Mouse (Mus musculus) lung, postnatal 0 days (tissue): Measurements from ENCODE around the gene Arl6. TPM values are rescaled to one million over a fixed set of nuclear protein-coding genes. Genes with fewer than 3 reads are reported as not detected.
A peak's percentile ranks its signal among the peaks of the same experiment; 100 is the strongest.

Experiments
- ATAC-seq: fragments of 200-750 bp; cut with Nextera tagmentation; 2 replicates; pipeline ENCODE4 v1.8.0; 2017; ENCODE audit warnings: moderate library complexity
- DNase-seq: peaks from one replicate; pipeline ENCODE4 v3.0.0-alpha.2; 2016; ENCODE audit warnings: low spot score
- H3K27ac ChIP-seq: fragments of 300-500 bp; sonication (generic); 2 replicates; pipeline ENCODE4 v1.5.1; 2014; ENCODE audit warnings: antibody characterized with exemption, mild to moderate bottlenecking, low read length, mixed read lengths
- H3K27me3 ChIP-seq: fragments of 300-500 bp; sonication (generic); replicated peaks from 2 replicates; pipeline ENCODE4 v1.6.1; 2014; ENCODE audit warnings: low read length, mixed read lengths; ENCODE audit not compliant: insufficient read depth
- H3K36me3 ChIP-seq: fragments of 300-500 bp; sonication (generic); 2 replicates; pipeline ENCODE4 v1.6.1; 2014; ENCODE audit warnings: low read length, mixed read lengths; ENCODE audit not compliant: insufficient read depth
- H3K4me1 ChIP-seq: fragments of 300-500 bp; sonication (generic); 2 replicates; pipeline ENCODE4 v1.6.1; 2014; ENCODE audit warnings: antibody characterized with exemption, low read depth, low read length, mixed read lengths; ENCODE audit not compliant: insufficient read depth
- H3K4me2 ChIP-seq: fragments of 300-500 bp; sonication (generic); replicated peaks from 2 replicates; pipeline ENCODE4 v1.6.1; 2014; ENCODE audit warnings: low read depth, mild to moderate bottlenecking, low read length, moderate library complexity, mixed read lengths
- H3K4me3 ChIP-seq: fragments of 300-500 bp; sonication (generic); 2 replicates; pipeline ENCODE4 v1.5.1; 2014; ENCODE audit warnings: low read depth, low read length
- H3K9ac ChIP-seq: fragments of 300-500 bp; sonication (generic); replicated peaks from 2 replicates; pipeline ENCODE4 v1.6.1; 2014; ENCODE audit warnings: low read depth, mild to moderate bottlenecking
- H3K9me3 ChIP-seq: fragments of 300-500 bp; sonication (generic); 2 replicates; pipeline ENCODE4 v1.6.1; 2016; ENCODE audit warnings: low read length, mixed read lengths
- CTCF ChIP-seq: IDR thresholded peaks from 2 replicates; pipeline ENCODE4 v1.5.1; 2016; ENCODE audit warnings: antibody characterized with exemption, mild to moderate bottlenecking
- EP300 ChIP-seq: IDR thresholded peaks from 2 replicates; pipeline ENCODE4 v1.6.1; 2016; ENCODE audit warnings: antibody characterized with exemption, mild to moderate bottlenecking, control low read depth
- WGBS: fragments of 180-500 bp; shearing (Covaris S2); extraction: QIAGEN DNeasy Blood & Tissue Kit; methylation state at CpG from one replicate; pipeline ENCODE4 v1.1.7; 2014; 5-methylcytosine and 5-hydroxymethylcytosine counted together
- polyA plus RNA-seq: library from polyadenylated mRNA; unstranded; fragments of >200 nt; fragmentation: Nextera tagmentation; extraction: Ambion mirVana; gene quantifications from 2 replicates; pipeline ENCODE4 v1.2.1, GENCODE M21; 2015

The Arl6 gene
- polyA plus RNA-seq, 1 experiment from 2014 or later = 21.7 TPM

GRCm38 (mm10) chr16:59594714-59595113 is 44.5 kb downstream of the Arl6 start:
- 54% methylated on average over 3 of the region's 3 CpGs for WGBS
- H3K4me1 ChIP-seq = peaks cover 14% of the 10 kb centered on the region; the same call in 1 of the 2 replicates
- H3K27ac ChIP-seq = no peak overlapping the region
- no peak overlapping the region for H3K4me3 ChIP-seq
- no peaks in the 10 kb centered on the region for H3K27me3 ChIP-seq
- TF ChIP-seq CTCF (no peak), EP300 (no peak)
- ATAC-seq = no peak
- DNase-seq = no peak
- H3K9ac ChIP-seq = no peak overlapping the region
- H3K9me3 ChIP-seq = no peaks in the 10 kb centered on the region
- H3K4me2 ChIP-seq = no peak overlapping the region
- H3K36me3 ChIP-seq = no peaks in the 10 kb centered on the region

DNA sequence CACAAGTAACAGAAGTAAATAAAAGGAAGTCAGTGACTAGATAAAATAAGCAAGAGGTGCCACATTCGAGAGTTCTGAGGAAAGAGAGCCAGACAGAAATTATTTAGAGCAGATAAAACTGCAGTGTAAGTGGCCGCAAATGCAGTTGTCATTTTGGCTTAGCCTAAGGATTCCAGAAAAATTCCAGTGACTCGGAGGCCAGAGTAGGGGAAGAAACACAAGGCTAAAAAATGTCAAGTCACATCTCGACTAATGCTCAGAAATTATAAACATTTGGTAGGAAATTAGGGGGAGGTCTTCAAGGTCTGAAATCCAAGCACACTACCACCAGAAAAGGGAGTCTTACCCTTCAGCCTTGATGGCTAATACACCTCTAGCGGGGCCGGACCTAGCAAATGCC is 48.4 kb downstream of the Arl6 start:
- no peaks in the 10 kb centered on the region for H3K9me3 ChIP-seq
- no peak for DNase-seq
- peaks cover 10% of the 10 kb centered on the region; the same call in 1 of the 2 replicates for H3K4me1 ChIP-seq
- H3K27ac ChIP-seq = no peak overlapping the region
- H3K27me3 ChIP-seq = no peaks in the 10 kb centered on the region
- H3K36me3 ChIP-seq = no peaks in the 10 kb centered on the region
- H3K4me3 ChIP-seq = no peak overlapping the region
- H3K4me2 ChIP-seq = no peak overlapping the region
- TF ChIP-seq CTCF (no peak), EP300 (no peak)
- 42% methylated on average over 6 of the region's 6 CpGs for whole genome bisulfite sequencing
- no peak for ATAC-seq
- H3K9ac ChIP-seq = no peak overlapping the region

DNA sequence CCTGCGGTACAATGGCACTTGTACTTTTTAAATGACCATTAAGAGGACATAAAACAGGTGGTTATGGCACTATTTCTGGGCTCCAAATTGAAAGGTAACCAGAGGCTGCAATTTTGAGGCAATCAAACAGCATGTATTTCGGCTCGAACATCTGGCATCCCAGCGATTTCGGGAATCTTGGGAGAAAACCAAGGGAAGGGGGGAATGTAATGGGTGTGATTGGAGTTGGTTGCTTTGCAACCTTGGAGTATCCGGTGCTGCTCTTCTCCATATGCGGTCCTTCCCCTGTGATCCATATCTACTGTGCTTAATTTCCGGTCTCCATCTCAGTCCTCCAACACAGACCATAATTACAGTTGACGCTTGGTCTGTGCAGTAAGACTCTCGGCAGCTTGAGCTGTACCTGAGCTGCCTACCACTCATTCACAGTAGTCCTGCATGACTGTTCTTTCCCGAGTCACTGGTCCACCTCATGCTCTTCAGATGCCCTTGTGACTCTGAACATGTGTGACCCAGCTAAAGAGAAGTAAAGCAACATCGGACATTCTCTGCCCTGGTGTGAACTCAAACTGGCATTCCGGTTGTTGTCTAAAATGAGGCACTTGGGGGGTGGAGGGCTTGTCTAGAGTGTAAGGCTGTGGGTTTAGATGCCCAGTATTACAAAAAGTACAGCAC is 50.7 kb downstream of the Arl6 start:
- no peak for DNase-seq
- no peak overlapping the region for H3K4me2 ChIP-seq
- no peak overlapping the region for H3K4me3 ChIP-seq
- no peak for ATAC-seq
- H3K27me3 ChIP-seq = no peaks in the 10 kb centered on the region
- no peak overlapping the region for H3K27ac ChIP-seq
- WGBS = 91% methylated on average over 13 of the region's 13 CpGs
- no peak for TF ChIP-seq EP300
- TF ChIP-seq CTCF = no peak
- H3K4me1 ChIP-seq = peaks cover 6% of the 10 kb centered on the region; the same call in 1 of the 2 replicates
- H3K9me3 ChIP-seq = no peaks in the 10 kb centered on the region
- no peak overlapping the region for H3K9ac ChIP-seq
- no peaks in the 10 kb centered on the region for H3K36me3 ChIP-seq

GRCm38 (mm10) chr16:59587816-59588215 is 51.4 kb downstream of the Arl6 start:
- Histone ChIP-seq H3K27ac (no peak overlapping the region), H3K27me3 (no peaks in the 10 kb centered on the region), H3K4me3 (no peak overlapping the region), H3K4me2 (no peak overlapping the region), H3K9ac (no peak overlapping the region), H3K9me3 (no peaks in the 10 kb centered on the region), H3K4me1 (peaks cover 6% of the 10 kb centered on the region; the same call in 1 of the 2 replicates), H3K36me3 (no peaks in the 10 kb centered on the region)
- 49% methylated on average over 10 of the region's 10 CpGs for WGBS
- ATAC-seq (peak; percentile 51), DNase-seq (no peak)
- TF ChIP-seq CTCF (no peak), EP300 (0 out of 2 replicates have a peak, but pooled peaks have one; percentile 14)

GRCm38 (mm10) chr16:59586911-59587310 is 52.3 kb downstream of the Arl6 start:
- Histone ChIP-seq H3K27me3 (no peaks in the 10 kb centered on the region), H3K4me2 (no peak overlapping the region), H3K4me1 (peaks cover 6% of the 10 kb centered on the region; the same call in 1 of the 2 replicates), H3K9me3 (no peaks in the 10 kb centered on the region), H3K4me3 (no peak overlapping the region), H3K27ac (no peak overlapping the region), H3K9ac (no peak overlapping the region), H3K36me3 (no peaks in the 10 kb centered on the region)
- DNase-seq (no peak), ATAC-seq (no peak)
- WGBS = 85% methylated on average over 8 of the region's 8 CpGs
- no peak for TF ChIP-seq EP300
- no peak for TF ChIP-seq CTCF

DNA sequence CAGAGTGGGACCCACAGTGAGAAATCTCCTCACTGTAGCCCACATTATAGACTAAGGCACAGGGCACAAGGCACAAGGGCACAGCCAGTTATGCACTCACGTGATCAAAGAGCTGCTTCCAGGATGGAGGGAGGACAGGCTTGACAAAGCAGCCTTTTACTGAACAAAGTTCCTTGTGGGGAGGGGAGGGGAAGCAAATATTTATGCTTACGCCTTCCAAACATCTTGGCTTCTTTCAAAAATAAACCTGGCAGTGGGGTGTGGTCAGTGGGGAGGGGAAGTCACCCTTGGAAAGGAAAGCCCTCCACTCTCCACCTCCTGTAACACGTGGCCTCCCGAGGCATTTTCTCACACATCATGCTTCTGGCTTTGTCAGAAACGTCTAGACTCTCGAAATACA is 52.9 kb downstream of the Arl6 start:
- TF ChIP-seq CTCF = no peak
- TF ChIP-seq EP300 = peak; percentile 60
- Histone ChIP-seq H3K27ac (no peak overlapping the region), H3K27me3 (no peaks in the 10 kb centered on the region), H3K4me2 (no peak overlapping the region), H3K36me3 (no peaks in the 10 kb centered on the region), H3K9ac (no peak overlapping the region), H3K4me1 (peaks cover 6% of the 10 kb centered on the region; the same call in 1 of the 2 replicates), H3K9me3 (no peaks in the 10 kb centered on the region), H3K4me3 (no peak overlapping the region)
- DNase-seq = peak; percentile 57
- ATAC-seq = peak; percentile 85
- WGBS = 13% methylated on average over 6 of the region's 6 CpGs
